Mouse (Mus musculus): ENCODE results near the gene 1700021F05Rik. TPM values are rescaled to one million over a fixed set of nuclear protein-coding genes. Genes with fewer than 3 reads are reported as not detected.

The 1700021F05Rik gene
- polyA plus RNA-seq, 1 experiment from 2014 or later = 64.6 TPM

DNA sequence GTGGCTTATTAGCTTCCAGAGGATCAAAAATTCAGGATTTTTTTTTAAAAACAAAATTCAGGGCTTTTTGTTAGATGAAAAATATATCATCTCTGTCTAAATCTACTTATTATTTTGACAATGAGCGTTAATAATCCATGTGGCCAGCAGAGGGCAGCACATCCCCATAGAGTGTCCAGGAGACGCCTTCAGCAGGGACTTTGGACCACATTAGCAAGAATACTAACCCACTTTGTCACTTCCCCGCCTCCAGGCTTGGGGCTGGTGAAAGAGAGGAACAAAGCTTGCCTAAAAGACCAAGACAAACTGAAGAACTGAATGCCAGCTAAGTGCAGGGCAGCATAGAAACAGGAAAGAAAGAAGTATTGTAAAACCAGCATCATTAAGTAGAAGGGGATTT is 34.2 kb upstream of the 1700021F05Rik start:
- ATAC-seq (ENCODE audit: insufficient read depth, low FRiP score, low read depth) = no peak
- H3K9me3 ChIP-seq = no peaks in the 10 kb centered on the region; the same call in 1 of the 2 replicates
- WGBS = under 1% methylated on average over 3 of the region's 3 CpGs
- H3K27me3 ChIP-seq (replicated peaks) = no peaks in the 10 kb centered on the region
- H3K27ac ChIP-seq = no peak overlapping the region
- no peak overlapping the region for H3K9ac ChIP-seq
- no peaks in the 10 kb centered on the region for H3K36me3 ChIP-seq
- no peak overlapping the region for H3K4me3 ChIP-seq (replicated peaks)
- no peak overlapping the region for H3K4me2 ChIP-seq
- peaks cover 12% of the 10 kb centered on the region; the same call in 1 of the 2 replicates for H3K4me1 ChIP-seq

DNA sequence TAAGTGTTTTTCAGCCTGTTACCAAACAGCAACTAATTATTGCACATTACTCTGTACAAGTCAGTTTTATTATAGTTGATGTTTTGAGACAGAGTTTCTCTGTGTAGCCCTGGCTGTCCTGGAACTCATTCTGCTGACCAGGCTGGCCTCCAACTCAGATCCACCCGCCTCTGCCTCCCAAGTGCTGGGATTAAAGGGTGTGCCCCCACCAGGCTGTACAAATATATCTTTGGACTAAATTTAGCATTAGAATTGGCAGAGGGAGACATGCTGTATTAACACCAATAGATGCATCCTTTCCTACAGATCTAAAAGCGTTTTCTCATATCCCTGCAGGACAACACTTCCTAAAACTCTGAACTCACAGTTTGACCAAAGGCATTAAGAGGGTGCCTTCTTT is 33.6 kb upstream of the 1700021F05Rik start:
- H3K4me2 ChIP-seq = no peak overlapping the region
- no peak overlapping the region for H3K9ac ChIP-seq
- no peaks in the 10 kb centered on the region for H3K36me3 ChIP-seq
- no peak overlapping the region for H3K27ac ChIP-seq
- H3K4me3 ChIP-seq (replicated peaks) = no peak overlapping the region
- ATAC-seq (ENCODE audit: insufficient read depth, low FRiP score, low read depth) = no peak
- peaks cover 9% of the 10 kb centered on the region; the same call in 1 of the 2 replicates for H3K4me1 ChIP-seq
- H3K9me3 ChIP-seq = no peaks in the 10 kb centered on the region; the same call in 1 of the 2 replicates
- no peaks in the 10 kb centered on the region for H3K27me3 ChIP-seq (replicated peaks)
- 79% methylated on average over 2 of the region's 2 CpGs for WGBS

- H3K4me3 ChIP-seq (replicated peaks) = no peak overlapping the region
- H3K36me3 ChIP-seq = no peaks in the 10 kb centered on the region
- no peaks in the 10 kb centered on the region for H3K27me3 ChIP-seq (replicated peaks)
- H3K27ac ChIP-seq = no peak overlapping the region
- no peak overlapping the region for H3K4me2 ChIP-seq
- no peaks in the 10 kb centered on the region for H3K4me1 ChIP-seq
- no peak for ATAC-seq (ENCODE audit: insufficient read depth, low FRiP score, low read depth)
- WGBS = 88% methylated on average over 2 of the region's 2 CpGs
- no peaks in the 10 kb centered on the region for H3K9me3 ChIP-seq
- H3K9ac ChIP-seq = no peak overlapping the region
These were observed 20.5 kb upstream of the 1700021F05Rik start for GRCm38 (mm10) chr10:43561311-43561710.

GRCm38 (mm10) chr10:43560765-43561164 is 20.0 kb upstream of the 1700021F05Rik start:
- H3K27ac ChIP-seq = no peak overlapping the region
- H3K27me3 ChIP-seq (replicated peaks) = no peaks in the 10 kb centered on the region
- 47% methylated on average over 2 of the region's 2 CpGs for WGBS
- no peaks in the 10 kb centered on the region for H3K4me1 ChIP-seq
- no peaks in the 10 kb centered on the region for H3K9me3 ChIP-seq
- H3K9ac ChIP-seq = no peak overlapping the region
- no peak overlapping the region for H3K4me3 ChIP-seq (replicated peaks)
- no peaks in the 10 kb centered on the region for H3K36me3 ChIP-seq
- H3K4me2 ChIP-seq = no peak overlapping the region
- no peak for ATAC-seq (ENCODE audit: insufficient read depth, low FRiP score, low read depth)

DNA sequence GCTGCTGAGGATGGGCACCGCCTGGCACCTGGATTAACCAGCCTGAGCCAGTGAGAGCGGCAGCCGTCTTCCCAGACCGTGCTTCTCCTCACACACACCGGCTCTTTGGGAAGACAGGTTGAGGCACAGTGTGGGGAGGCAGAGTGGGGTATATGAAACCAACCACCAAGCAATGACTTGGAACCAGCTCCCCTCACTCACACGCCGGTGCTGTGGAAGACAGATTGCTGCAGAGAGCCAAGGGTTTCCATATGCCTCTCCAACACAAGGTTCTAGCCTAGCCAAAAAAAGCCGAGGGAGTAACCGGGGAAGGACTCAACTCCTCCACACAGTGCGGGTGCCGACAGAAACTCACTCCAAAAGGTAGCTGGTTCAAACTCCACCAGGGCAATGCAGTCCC is 18.5 kb upstream of the 1700021F05Rik start:
- Histone ChIP-seq H3K27ac (no peak overlapping the region), H3K36me3 (no peaks in the 10 kb centered on the region), H3K27me3 (replicated peaks) (no peaks in the 10 kb centered on the region), H3K4me2 (no peak overlapping the region), H3K4me3 (replicated peaks) (no peak overlapping the region), H3K9ac (no peak overlapping the region), H3K9me3 (no peaks in the 10 kb centered on the region), H3K4me1 (no peaks in the 10 kb centered on the region)
- ATAC-seq (ENCODE audit: insufficient read depth, low FRiP score, low read depth) = no peak
- 69% methylated on average over 11 of the region's 11 CpGs for WGBS

DNA sequence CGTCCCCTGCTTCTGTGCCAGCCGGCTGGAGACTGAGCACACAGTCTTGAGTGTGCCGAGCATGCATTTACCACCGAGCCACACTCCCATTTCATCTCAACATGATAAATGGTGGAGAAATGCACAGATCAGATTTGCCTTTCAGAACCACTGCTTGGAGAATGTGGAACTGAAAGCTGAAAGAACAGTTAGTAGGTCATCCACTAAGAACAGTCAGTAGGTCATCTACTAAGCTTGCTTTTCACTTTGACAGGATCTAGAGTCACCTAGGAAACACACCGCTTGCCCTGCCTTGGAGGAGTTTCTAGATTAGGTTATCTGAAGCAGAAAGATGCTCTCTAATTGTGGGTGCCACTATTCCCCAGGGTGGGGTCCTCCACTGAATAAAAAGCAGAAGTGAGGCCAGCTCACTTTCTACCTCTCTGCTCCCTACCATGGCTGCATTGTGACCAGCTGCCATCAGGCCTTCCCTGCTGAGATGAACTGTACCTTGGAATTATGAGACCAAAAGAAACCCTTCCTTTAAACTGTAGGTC is 16.9 kb upstream of the 1700021F05Rik start:
- no peaks in the 10 kb centered on the region for H3K27me3 ChIP-seq (replicated peaks)
- ATAC-seq (ENCODE audit: insufficient read depth, low FRiP score, low read depth) = no peak
- H3K36me3 ChIP-seq = no peaks in the 10 kb centered on the region
- no peaks in the 10 kb centered on the region for H3K4me1 ChIP-seq
- 76% methylated on average over 5 of the region's 5 CpGs for WGBS
- H3K9me3 ChIP-seq = no peaks in the 10 kb centered on the region
- no peak overlapping the region for H3K9ac ChIP-seq
- no peak overlapping the region for H3K4me2 ChIP-seq
- H3K27ac ChIP-seq = no peak overlapping the region
- H3K4me3 ChIP-seq (replicated peaks) = no peak overlapping the region

GRCm38 (mm10) chr10:43551388-43551787 is 10.6 kb upstream of the 1700021F05Rik start:
- 30% methylated on average over 3 of the region's 3 CpGs for WGBS
- no peak for ATAC-seq (ENCODE audit: insufficient read depth, low FRiP score, low read depth)
- Histone ChIP-seq H3K4me1 (no peaks in the 10 kb centered on the region), H3K4me2 (no peak overlapping the region), H3K9ac (no peak overlapping the region), H3K27ac (no peak overlapping the region), H3K27me3 (replicated peaks) (no peaks in the 10 kb centered on the region), H3K4me3 (replicated peaks) (no peak overlapping the region), H3K9me3 (no peaks in the 10 kb centered on the region), H3K36me3 (no peaks in the 10 kb centered on the region)

DNA sequence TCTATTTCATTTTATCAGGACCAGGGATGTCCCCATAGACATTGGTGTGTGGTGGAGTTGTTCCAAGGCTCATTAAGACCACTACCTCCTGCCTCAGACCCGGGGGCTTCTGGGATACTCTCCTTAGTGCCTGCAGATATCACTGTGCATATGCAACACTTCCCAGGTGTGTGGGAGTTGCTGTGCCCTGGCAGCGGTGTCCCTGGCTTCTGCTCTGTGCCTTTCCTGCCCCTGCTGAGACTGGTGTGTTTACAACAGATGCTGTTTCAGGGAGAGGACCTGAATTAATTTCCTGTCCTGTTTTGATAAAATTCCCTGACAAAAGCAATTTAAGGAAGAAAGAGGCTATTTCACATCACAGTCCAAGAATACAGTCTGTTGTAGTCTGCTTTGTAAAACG is 10.1 kb upstream of the 1700021F05Rik start:
- H3K4me3 ChIP-seq (replicated peaks) = no peak overlapping the region
- no peak overlapping the region for H3K4me2 ChIP-seq
- no peaks in the 10 kb centered on the region for H3K9me3 ChIP-seq
- WGBS = 39% methylated on average over 3 of the region's 3 CpGs
- no peak overlapping the region for H3K9ac ChIP-seq
- no peaks in the 10 kb centered on the region for H3K36me3 ChIP-seq
- no peak overlapping the region for H3K27ac ChIP-seq
- no peaks in the 10 kb centered on the region for H3K27me3 ChIP-seq (replicated peaks)
- ATAC-seq (ENCODE audit: insufficient read depth, low FRiP score, low read depth) = no peak
- no peaks in the 10 kb centered on the region for H3K4me1 ChIP-seq

- H3K9ac ChIP-seq = no peak overlapping the region
- no peaks in the 10 kb centered on the region for H3K36me3 ChIP-seq
- no peak overlapping the region for H3K4me3 ChIP-seq (replicated peaks)
- no peaks in the 10 kb centered on the region for H3K4me1 ChIP-seq
- H3K4me2 ChIP-seq = no peak overlapping the region
- no peaks in the 10 kb centered on the region for H3K27me3 ChIP-seq (replicated peaks)
- no peak for ATAC-seq (ENCODE audit: insufficient read depth, low FRiP score, low read depth)
- no peaks in the 10 kb centered on the region for H3K9me3 ChIP-seq
- WGBS = 56% methylated on average over 5 of the region's 5 CpGs
- H3K27ac ChIP-seq = no peak overlapping the region
These were observed 8.6 kb upstream of the 1700021F05Rik start for GRCm38 (mm10) chr10:43549411-43549810.

GRCm38 (mm10) chr10:43541153-43541544 is 355 bp upstream of the 1700021F05Rik start:
- Histone ChIP-seq H3K4me1 (peaks cover 11% of the 10 kb centered on the region; the same call in 1 of the 2 replicates), H3K9me3 (no peaks in the 10 kb centered on the region), H3K36me3 (no peaks in the 10 kb centered on the region), H3K27me3 (replicated peaks) (no peaks in the 10 kb centered on the region), H3K4me2 (peak overlapping the region; percentile 41), H3K9ac (no peak overlapping the region), H3K4me3 (replicated peaks) (peak overlapping the region; percentile 98), H3K27ac (no peak overlapping the region)
- WGBS = 37% methylated on average over 8 of the region's 8 CpGs
- no peak for ATAC-seq (ENCODE audit: insufficient read depth, low FRiP score, low read depth)

DNA sequence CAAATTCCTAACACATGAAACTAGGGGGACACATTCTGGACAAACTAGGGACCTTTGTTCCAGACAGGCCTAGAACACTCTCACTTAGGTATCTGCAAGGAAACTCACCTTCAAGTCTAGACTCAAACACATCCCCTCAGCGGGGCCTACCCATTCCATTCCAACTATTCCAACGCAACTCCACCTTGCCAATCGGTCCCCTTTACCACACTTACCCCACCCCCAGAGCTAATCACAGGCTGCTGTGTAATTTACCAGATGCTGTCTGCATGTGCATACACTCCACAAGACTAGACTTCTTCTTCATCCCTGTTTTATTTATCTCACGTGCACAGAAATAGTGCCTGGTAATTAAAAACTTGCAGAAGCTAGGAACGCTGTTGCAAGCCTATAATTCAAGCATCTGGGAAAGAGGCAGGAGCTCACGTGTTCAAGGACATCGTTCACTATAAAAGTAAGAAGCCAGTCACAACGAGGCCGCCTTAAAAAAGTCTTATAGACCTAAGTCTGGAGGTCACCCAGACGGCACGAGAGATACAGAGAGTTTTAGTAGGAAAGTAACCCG is 966 bp downstream of the 1700021F05Rik start:
- Histone ChIP-seq H3K27ac (no peak overlapping the region; the same call in 1 of the 2 replicates), H3K4me3 (replicated peaks) (peak overlapping the region; percentile 98), H3K4me1 (peaks cover 11% of the 10 kb centered on the region; the same call in 1 of the 2 replicates), H3K9ac (peak overlapping the region; percentile 94), H3K36me3 (no peaks in the 10 kb centered on the region), H3K27me3 (replicated peaks) (no peaks in the 10 kb centered on the region), H3K9me3 (no peaks in the 10 kb centered on the region), H3K4me2 (peak overlapping the region; percentile 64)
- no peak for ATAC-seq (ENCODE audit: insufficient read depth, low FRiP score, low read depth)
- 15% methylated on average over 12 of the region's 12 CpGs for WGBS

- Histone ChIP-seq H3K9me3 (no peaks in the 10 kb centered on the region), H3K36me3 (no peaks in the 10 kb centered on the region), H3K27ac (no peak overlapping the region), H3K27me3 (replicated peaks) (no peaks in the 10 kb centered on the region), H3K4me1 (peaks cover 11% of the 10 kb centered on the region; the same call in 1 of the 2 replicates), H3K4me2 (no peak overlapping the region), H3K4me3 (replicated peaks) (no peak overlapping the region), H3K9ac (no peak overlapping the region)
- WGBS = 81% methylated on average over 5 of the region's 5 CpGs
- ATAC-seq (ENCODE audit: insufficient read depth, low FRiP score, low read depth) = no peak
These were observed 2.0 kb downstream of the 1700021F05Rik start for GRCm38 (mm10) chr10:43538831-43539230.

Data from stomach, embryonic 15.5 days (tissue).